Mouse (Mus musculus) gastrocnemius, adult 8-10 months (tissue): ENCODE measurements at regions not wholly inside any gene's neighbourhood (a gene's known extent, or its start where the extent isn't known, plus 50 kb on each side); places are given as distances from the start of the nearest gene placed in this dataset. TPM values are rescaled to one million over a fixed set of nuclear protein-coding genes. Genes with fewer than 3 reads are reported as not detected.

Source experiments
- DNase-seq, 2 experiments: peaks; one replicate each; pipeline ENCODE4 v3.0.0; 2022; ENCODE audit warnings: low spot score in 2 of 2
- microRNA-seq: library from miRNA; unstranded; fragments of <30 nt; microRNA quantifications from one replicate; pipeline ENCODE4 v1.2.0, GENCODE M21; 2022

DNA sequence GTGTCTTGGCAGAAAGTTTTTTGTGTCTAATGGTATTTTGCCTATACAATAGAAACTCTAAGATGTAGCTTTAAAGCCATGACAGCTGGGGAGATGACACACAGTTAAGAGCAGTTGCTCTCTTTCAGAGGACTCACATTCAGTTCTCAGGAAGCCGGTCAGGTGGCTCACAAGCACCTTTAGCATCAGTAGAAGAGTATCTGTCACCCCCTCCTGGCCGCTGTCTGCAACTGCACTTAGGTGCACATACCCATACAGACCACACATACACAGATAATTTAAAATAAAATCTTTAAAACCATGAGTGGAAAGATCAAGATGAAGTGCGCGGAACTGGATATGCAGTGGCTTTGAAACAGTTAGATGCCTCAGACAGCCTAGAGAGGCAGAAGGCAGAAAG, 178.3 kb upstream of the Chrm3 start:
- DNase-seq = no peak

DNA sequence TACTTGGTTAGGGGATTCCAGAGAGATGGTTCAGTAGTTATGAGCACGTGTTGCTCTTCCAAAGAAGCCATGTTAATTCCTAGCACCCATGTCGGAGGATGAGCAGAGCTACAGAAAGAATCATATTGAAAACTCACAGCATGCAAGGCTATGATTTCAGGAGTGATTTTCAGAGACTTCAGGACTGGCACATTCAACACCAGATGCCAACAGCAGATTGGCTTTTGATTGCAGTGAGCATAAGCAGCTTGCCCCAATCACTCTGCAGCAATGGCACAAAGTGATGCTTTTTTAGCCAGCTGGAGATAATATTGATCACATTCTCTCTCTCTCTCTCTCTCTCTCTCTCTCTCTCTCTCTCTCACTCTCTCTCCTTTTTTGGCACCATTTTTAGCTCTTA, 166.6 kb upstream of the Chrm3 start:
- no peak for DNase-seq

DNA sequence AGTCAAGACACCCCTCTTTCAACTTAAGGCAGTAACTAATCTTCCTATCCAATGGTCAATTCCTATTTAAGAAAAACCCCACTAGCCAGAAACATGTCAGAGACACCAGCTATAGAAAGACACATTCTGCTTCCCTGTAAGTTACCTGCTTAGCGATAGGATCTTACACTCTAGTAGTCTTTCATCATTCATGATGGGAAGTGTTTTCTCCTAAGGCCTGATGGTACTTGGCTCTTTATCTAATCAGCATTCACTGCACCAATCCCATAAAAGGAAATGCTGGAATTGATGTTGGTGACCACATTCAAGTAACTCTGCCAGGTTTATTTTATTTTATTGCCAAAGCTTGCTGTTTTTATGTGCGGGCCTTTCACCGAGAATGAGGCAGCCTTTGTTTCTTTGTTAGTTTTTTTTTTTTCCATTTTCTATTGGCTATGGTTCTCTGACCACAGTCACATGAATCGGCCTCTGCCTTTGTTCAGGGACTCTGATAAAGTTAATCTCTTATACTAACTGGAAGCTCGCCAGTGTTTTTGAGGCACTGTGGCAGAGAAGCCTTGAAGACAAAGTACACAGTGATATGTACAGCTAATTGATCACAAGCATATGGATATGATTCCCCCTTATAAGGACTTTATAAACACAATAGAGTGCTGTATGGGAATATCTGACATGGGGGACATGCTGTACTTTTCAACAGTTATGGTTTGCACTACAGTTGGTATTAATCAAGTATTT, 166.0 kb upstream of the Chrm3 start:
- no peak for DNase-seq

DNA sequence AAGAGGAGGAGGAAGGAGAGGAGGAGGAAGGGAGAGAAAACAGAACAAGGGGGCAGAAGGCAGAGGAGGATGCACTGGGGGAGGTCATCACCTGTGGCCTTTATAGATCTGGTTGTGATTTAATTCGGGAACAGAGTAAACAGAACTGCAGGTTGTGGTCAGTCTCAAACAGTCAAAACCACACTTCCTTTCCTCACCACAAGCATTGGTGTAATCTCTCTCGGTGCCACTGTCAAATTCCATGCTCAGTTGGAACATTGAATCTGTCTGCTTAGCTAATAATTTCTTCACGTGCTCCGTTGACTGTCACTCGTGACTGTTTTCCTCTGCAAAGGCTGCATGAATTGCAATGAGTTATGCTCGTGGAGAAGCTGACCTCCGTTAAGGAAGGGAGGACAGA, 143.6 kb upstream of the Chrm3 start:
- no peak for DNase-seq

DNA sequence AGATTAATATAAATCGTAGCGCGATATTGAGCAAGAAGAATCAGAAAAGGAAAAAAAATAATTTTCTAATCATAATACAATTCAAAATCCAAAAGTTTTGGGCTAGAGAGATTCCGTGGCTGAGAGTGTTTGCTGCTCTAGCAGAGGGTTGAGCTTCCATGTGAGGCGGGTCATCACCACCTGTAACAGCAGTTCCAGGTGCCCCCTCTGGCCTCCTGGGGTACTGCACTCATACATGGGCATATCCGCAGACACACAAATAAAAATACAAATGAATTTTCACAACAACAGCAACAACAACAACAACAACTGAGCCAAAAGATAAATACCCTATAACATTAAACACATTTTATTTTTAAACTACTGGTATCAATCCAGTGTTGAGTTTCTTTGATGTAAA, 94.7 kb upstream of the Chrm3 start:
- no peak for DNase-seq

DNA sequence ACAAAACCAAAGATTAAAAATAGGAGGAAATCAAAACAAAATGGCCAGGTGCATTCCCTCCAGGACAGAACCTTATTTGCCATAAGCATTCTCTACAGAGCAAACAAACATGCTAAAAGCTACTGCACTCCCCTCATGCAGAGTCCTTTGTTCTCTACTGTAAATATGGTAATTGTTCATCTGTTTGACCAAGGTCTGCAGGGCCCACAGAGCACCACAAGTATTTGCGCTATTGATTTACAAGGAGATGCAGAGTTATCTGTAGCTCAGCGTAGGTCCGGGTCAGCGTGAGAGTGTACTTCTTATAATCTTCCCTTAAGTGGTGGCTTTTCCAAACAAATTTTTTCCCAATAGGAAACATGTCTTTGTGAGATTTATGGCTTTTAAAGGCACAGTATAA, 94.0 kb upstream of the Chrm3 start:
- DNase-seq = no peak

DNA sequence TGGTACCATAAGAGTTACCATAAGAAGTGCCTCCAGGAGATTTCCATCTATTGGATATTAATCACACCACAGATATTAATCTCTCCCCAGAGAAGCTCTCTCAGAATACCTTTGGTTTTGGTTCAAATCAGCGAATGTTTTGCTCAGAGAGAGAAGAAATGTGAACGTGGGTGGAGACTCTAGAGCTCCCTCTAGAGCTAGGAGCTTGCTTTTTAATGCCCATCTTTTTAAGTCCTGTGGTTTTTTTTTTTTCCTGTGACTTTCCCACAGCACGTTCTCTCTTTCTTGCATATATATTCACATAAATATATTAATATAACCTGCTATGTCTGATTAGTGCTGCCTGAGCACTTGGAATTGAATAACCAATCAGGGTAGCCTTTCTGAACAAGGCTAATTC, 90.4 kb upstream of the Chrm3 start:
- DNase-seq = no peak

DNA sequence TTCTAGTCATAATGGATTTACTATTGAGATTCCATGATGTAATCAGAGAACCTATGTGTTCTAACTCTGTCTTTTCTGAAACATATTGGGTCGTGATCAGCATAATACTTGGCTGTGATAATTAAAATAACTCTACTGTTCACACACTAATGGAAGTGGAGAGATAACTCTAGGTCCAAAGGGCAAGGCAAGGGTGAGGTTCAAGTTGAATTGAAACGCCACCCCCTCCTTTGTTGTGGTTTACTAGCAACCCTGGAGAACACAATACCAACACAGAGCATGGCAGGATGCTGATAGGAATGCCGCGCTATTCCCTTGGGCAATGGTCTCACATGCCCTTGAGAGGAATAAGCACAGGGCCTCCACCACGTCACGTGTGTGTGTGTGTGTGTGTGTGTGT, 88.9 kb upstream of the Chrm3 start:
- DNase-seq = no peak

DNA sequence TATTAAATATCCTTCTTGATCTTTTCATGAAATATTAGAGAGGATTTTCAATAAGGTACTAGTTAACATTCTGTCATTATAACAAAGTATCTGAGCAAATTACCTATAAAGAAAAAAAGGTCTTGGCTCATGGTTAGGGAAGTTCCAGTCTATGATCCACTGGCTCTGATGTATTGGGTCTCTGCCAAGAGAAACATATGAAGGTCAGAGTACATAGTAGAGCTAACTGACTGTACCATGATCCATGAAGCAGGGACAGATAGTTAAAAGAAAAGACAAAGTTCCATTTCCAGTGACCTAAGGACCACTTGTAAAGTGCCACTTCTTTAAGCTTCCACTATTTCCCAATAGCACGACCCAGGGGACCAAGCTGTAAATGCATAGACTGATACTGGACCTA, 87.2 kb upstream of the Chrm3 start:
- DNase-seq = no peak

DNA sequence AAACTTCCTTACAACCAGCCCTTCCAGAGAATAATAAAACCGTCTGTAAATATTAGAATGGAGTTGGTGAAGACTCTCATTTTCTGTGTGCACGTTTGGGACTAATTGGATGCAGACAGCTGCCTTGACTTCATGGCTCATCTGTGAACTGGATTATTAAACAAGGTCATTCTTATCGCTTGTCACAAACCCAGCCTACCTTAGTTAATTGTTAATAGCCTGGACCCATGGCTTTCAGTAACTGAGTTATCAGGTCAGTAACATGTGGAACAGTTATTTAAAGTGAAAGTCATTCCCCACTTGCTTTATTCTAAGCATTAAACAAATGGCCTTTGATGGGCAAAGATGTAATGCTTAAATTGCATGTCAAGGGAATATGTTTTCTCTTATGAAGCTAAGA, 85.0 kb upstream of the Chrm3 start:
- no peak for DNase-seq

Small RNA genes lying in the stretch of these regions (microRNA-seq; reads per million reads assigned to microRNA genes)
- gene Gm23415 = not detected
